Mouse (Mus musculus) liver, embryonic 14.5 days (tissue): Measurements from ENCODE around the gene Zbed6. TPM values are rescaled to one million over a fixed set of nuclear protein-coding genes. Genes with fewer than 3 reads are reported as not detected.

ENCODE experiments used
- ATAC-seq: fragments of 200-750 bp; cut with Nextera tagmentation; 2 replicates; pipeline ENCODE4 v1.8.0; 2017; ENCODE audit warnings: moderate number of reproducible peaks, mild to moderate bottlenecking, moderate library complexity; ENCODE audit not compliant: insufficient read depth
- DNase-seq, 3 experiments: peaks; one replicate each; pipeline ENCODE4 v3.0.0-alpha.2; 2012 to 2013; ENCODE audit warnings: low read depth in 3 of 3, low spot score in 3 of 3
- H3K27ac ChIP-seq: fragments of 300-500 bp; sonication (generic); 2 replicates; pipeline ENCODE4 v1.5.1; 2014; ENCODE audit warnings: moderate library complexity, mild to moderate bottlenecking, control low read depth, inconsistent platforms
- H3K27me3 ChIP-seq: fragments of 300-500 bp; sonication (generic); 2 replicates; pipeline ENCODE4 v1.6.1; 2014; ENCODE audit warnings: mild to moderate bottlenecking, low read length, moderate library complexity; ENCODE audit not compliant: control insufficient read depth, insufficient read depth
- H3K36me3 ChIP-seq: fragments of 300-500 bp; sonication (generic); replicated peaks from 2 replicates; pipeline ENCODE4 v1.6.1; 2014; ENCODE audit warnings: low read depth; ENCODE audit not compliant: control insufficient read depth, insufficient read depth
- H3K4me1 ChIP-seq, 2 experiments: fragments of 200-500 bp in 1 of 2; fragments of 300-500 bp in 1 of 2; sonication (generic) in 1 of 2; replicated peaks; 2 replicates each; pipeline ENCODE4 v1.6.1; 2012 to 2014; ENCODE audit warnings: antibody characterized with exemption in 1 of 2, inconsistent platforms in 1 of 2, low read length in 1 of 2; ENCODE audit not compliant: control insufficient read depth in 2 of 2, insufficient read depth in 2 of 2
- H3K4me2 ChIP-seq: fragments of 300-500 bp; sonication (generic); 2 replicates; pipeline ENCODE4 v1.6.1; 2014; ENCODE audit warnings: low read depth, mild to moderate bottlenecking, control low read depth, moderate library complexity
- H3K4me3 ChIP-seq, 2 experiments: fragments of 200-500 bp in 1 of 2; fragments of 300-500 bp in 1 of 2; sonication (generic) in 1 of 2; 2 replicates each; pipeline ENCODE4 v1.5.1; 2012 to 2014; ENCODE audit warnings: low read depth in 2 of 2, low read length in 2 of 2, mild to moderate bottlenecking in 2 of 2, control low read depth in 1 of 2, inconsistent platforms in 1 of 2, moderate library complexity in 1 of 2; ENCODE audit not compliant: insufficient read depth in 1 of 2
- H3K9ac ChIP-seq: fragments of 300-500 bp; sonication (generic); replicated peaks from 2 replicates; pipeline ENCODE4 v1.6.1; 2014; ENCODE audit warnings: mild to moderate bottlenecking, control low read depth, moderate library complexity
- H3K9me3 ChIP-seq: fragments of 300-500 bp; sonication (generic); 2 replicates; pipeline ENCODE4 v1.6.1; 2016; ENCODE audit warnings: low read length, mixed read lengths; ENCODE audit not compliant: control insufficient read depth
- CTCF ChIP-seq: IDR thresholded peaks from 2 replicates; pipeline ENCODE4 v1.5.1; 2016; ENCODE audit warnings: antibody characterized with exemption, low read depth, control low read depth
- EP300 ChIP-seq: IDR thresholded peaks from 2 replicates; pipeline ENCODE4 v1.6.1; 2016; ENCODE audit warnings: antibody characterized with exemption, low read depth
- WGBS: fragments of 180-500 bp; shearing (Covaris S2); extraction: QIAGEN DNeasy Blood & Tissue Kit; methylation state at CpG from one replicate; pipeline ENCODE4 v1.1.7; 2014; ENCODE audit not compliant: insufficient replicate concordance; 5-methylcytosine and 5-hydroxymethylcytosine counted together
- polyA plus RNA-seq, 2 experiments: library from polyadenylated mRNA; depleted of rRNA in 1 of 2; stranded (reverse) in 1 of 2; unstranded in 1 of 2; fragments of >200 nt; fragmentation: Nextera tagmentation in 1 of 2; extraction: Ambion mirVana in 1 of 2; gene quantifications; 2 replicates each; pipeline versions ENCODE4 v1.2.1 to v1.2.3; 2012 to 2014

Gene Zbed6
- polyA plus RNA-seq, 2 experiments, result 1.4 TPM; not detected in 1

- ATAC-seq (no peak), DNase-seq (no peak)
- TF ChIP-seq CTCF (no peak), EP300 (no peak)
- Histone ChIP-seq H3K27me3 (no peaks in the 10 kb centered on the region), H3K9ac (no peak overlapping the region), H3K4me3 (no peak overlapping the region), H3K4me2 (no peak overlapping the region), H3K36me3 (peaks cover 43% of the 10 kb centered on the region), H3K9me3 (no peaks in the 10 kb centered on the region), H3K27ac (no peak overlapping the region), H3K4me1 (peaks cover 12 to 15% of the 10 kb centered on the region in 2 experiments)
- WGBS, result 71% methylated on average over 5 of the region's 5 CpGs
These were observed 3.9 kb downstream of the Zbed6 start for GRCm38 (mm10) chr1:133656811-133657210.

DNA sequence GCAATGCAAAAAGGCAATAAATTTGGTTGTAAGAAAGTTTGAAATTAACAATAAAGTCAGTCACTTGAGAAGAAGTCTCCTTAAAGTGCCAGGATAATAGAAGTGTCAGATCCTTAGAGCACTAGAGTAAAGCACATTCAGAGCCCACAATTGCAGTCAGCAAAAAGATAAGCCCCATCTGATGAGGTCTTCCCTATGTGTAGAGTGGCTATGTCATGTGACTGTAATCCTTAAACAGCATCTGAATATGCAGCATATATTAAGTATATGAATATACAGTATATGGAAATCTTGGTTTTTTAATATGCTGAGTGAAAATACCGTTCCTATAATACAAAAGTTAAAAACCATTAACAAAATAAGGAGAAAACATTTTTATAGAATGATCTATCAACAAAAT lies 7.7 kb downstream of the Zbed6 start:
- Histone ChIP-seq H3K4me3 (no peak overlapping the region), H3K4me1 (peaks cover 2 to 5% of the 10 kb centered on the region in 2 experiments; a peak in 1 of 4 replicates), H3K27ac (no peak overlapping the region), H3K36me3 (peaks cover 32% of the 10 kb centered on the region), H3K9ac (no peak overlapping the region), H3K27me3 (no peaks in the 10 kb centered on the region), H3K4me2 (no peak overlapping the region), H3K9me3 (no peaks in the 10 kb centered on the region)
- ATAC-seq (no peak), DNase-seq (no peak)
- WGBS, result 78% methylated on average over 1 of the region's 1 CpGs
- TF ChIP-seq CTCF, result no peak
- no peak for TF ChIP-seq EP300

GRCm38 (mm10) chr1:133650288-133651055 lies 10.2 kb downstream of the Zbed6 start:
- H3K9me3 ChIP-seq, result no peaks in the 10 kb centered on the region
- H3K4me3 ChIP-seq, result no peak overlapping the region
- no peak overlapping the region for H3K27ac ChIP-seq
- H3K36me3 ChIP-seq, result peaks cover 38% of the 10 kb centered on the region
- 78% methylated on average over 7 of the region's 7 CpGs for WGBS
- H3K27me3 ChIP-seq, result no peaks in the 10 kb centered on the region
- DNase-seq (no peak), ATAC-seq (no peak)
- H3K4me1 ChIP-seq, result 0 out of 4 replicates have a peak, but pooled peaks cover 1 to 2% of the 10 kb centered on the region in 2 experiments
- H3K4me2 ChIP-seq, result no peak overlapping the region
- no peak overlapping the region for H3K9ac ChIP-seq
- TF ChIP-seq EP300 (no peak), CTCF (no peak)

DNA sequence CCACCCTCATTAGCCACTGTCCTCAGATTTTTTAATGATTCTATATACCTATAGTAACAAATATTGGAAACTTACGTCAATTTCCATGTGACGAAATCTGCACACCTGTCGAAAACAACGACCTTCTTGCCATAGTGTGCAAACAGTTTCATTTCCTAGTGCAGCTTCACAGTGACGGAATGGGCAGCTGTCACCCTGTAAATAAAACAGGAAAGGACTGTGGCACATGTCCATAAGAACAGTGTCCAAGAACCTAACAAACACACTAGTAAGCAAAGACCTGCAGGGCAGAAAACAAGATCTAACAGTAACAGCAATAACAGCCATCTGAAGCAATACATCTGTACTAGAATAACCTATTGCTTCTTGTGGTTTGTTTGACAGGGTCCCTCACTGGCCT lies 15.0 kb downstream of the Zbed6 start:
- ATAC-seq (no peak), DNase-seq (no peak)
- 81% methylated on average over 5 of the region's 5 CpGs for WGBS
- H3K27me3 ChIP-seq, result no peaks in the 10 kb centered on the region
- H3K4me1 ChIP-seq, result 0 out of 4 replicates have a peak, but pooled peaks cover 0 to 1% of the 10 kb centered on the region in 2 experiments
- no peak for TF ChIP-seq CTCF
- TF ChIP-seq EP300, result no peak
- no peak overlapping the region for H3K9ac ChIP-seq
- H3K36me3 ChIP-seq, result peaks cover 53% of the 10 kb centered on the region
- H3K27ac ChIP-seq, result no peak overlapping the region
- no peak overlapping the region for H3K4me3 ChIP-seq
- no peaks in the 10 kb centered on the region for H3K9me3 ChIP-seq
- no peak overlapping the region for H3K4me2 ChIP-seq

DNA sequence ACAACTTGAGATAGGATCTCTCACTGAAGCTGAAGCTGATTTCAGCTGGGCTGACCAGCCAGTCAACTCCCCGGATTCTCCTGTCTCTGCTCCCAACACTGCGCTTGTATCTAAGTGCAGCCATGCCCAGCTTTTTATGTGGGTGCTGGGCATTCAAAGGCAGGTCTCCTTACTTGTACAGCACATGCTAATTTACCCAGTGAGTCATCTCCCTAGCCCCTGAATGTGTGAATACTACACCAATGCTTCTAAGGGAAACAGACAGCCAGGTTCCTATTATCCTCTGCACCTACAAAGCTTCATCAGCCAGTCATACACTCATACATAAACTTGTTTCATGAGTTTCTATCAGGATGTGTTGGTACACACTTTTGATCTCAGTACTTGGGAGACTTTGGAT lies 19.5 kb downstream of the Zbed6 start:
- no peaks in the 10 kb centered on the region for H3K9me3 ChIP-seq
- WGBS, result 91% methylated on average over 2 of the region's 2 CpGs
- DNase-seq, result no peak
- H3K4me3 ChIP-seq, result no peak overlapping the region
- H3K36me3 ChIP-seq, result peaks cover 78% of the 10 kb centered on the region
- H3K27ac ChIP-seq, result no peak overlapping the region
- TF ChIP-seq CTCF, result no peak
- no peak for TF ChIP-seq EP300
- H3K9ac ChIP-seq, result no peak overlapping the region
- H3K4me2 ChIP-seq, result no peak overlapping the region
- no peak for ATAC-seq
- no peaks in the 10 kb centered on the region for H3K27me3 ChIP-seq
- no peaks in the 10 kb centered on the region for H3K4me1 ChIP-seq
